Mouse (Mus musculus): ENCODE measurements around the gene Ncoa5.

GRCm38 (mm10) chr2:165001958-165002357, 32.7 kb downstream of the Ncoa5 start:
- TF ChIP-seq CTCF (IDR thresholded peaks at IDR 0.05; ENCODE audit: low read depth) (no peak), EP300 (IDR thresholded peaks at IDR 0.05; ENCODE audit: low read depth) (no peak)

Measured in liver, postnatal 0 days (tissue).